Mouse (Mus musculus): ENCODE measurements around the gene Elof1.

Gene Elof1

DNA sequence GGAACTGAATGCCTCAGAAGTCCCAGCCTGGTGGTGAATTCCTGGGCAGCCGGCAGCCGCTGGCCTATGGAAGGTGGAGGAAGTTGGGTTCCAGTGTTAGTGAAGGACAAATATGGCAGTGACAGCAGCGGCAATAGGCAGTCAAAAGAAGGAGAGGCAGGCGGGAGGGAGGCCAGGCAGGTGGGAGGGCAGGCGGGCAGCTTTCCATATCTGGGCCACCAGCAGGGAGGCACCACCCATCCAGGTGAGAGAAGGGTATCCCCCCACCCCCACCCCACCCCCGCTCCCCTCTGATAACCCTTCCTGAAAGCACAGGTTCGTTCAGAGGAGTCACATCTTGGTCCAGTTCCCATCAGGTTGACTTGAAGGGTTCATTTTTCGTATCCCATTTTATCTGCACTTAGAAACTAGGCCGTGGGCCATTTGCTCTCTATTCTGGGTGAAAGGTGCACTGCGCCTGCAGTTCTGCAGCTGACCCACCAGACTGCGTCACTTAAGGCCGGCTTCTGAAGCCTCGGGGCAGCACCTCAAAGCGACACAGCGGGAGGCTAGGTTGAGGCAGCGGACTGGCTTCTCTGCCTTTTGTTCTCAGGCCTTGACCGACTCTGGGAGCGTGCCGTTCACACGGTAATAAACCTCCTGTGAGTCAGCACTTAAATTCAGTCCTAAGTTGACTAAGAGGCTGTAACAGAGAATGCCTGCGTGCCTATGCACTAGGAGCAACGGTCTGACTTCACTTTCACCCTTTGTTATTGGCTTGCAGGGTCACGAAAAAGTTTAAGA lies 20.0 kb upstream of the Elof1 start:
- DNase-seq (ENCODE audit: low read depth, low spot score), result peak; percentile 81

DNA sequence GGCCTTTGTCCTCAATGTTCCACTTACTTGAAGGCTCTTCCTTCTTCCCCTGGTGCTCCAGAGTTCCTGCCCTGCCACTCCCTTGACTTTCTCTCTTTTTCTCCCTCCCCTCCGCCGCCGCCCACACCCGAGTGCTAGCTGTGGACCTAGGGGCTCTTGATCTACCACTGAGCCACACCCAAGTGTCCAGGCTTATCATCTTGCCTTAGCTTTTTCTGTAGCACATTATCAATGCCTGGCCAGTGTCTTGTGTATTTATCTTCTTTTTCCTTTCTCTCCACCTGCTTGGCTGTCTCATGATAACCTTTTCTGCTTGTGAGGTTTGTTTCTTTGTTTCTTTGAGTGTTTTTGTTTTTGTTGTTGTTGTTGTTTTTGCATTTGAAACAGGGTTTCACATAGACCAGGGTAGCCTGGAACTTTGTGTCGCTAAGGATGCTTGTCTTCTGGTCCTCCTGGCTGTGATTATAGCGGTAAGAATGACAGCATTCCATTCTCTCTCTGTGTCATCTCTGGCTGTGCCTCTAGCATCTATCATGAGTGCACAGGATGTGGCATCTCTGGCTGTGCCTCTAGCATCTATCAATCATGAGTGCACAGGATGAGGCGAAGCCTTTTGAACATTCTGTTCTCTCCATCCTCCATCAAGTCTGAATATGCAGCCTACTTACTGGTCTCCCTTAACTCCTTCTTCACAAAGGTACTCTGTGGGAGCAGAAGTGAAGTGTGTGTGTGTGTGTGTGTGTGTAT lies 18.8 kb upstream of the Elof1 start, which contains the start of gene Acp5:
Gene Acp5, minus strand, starts transcription at position 68 of the 747 bp plus-strand sequence.
- no peak for DNase-seq (ENCODE audit: low read depth, low spot score)

DNA sequence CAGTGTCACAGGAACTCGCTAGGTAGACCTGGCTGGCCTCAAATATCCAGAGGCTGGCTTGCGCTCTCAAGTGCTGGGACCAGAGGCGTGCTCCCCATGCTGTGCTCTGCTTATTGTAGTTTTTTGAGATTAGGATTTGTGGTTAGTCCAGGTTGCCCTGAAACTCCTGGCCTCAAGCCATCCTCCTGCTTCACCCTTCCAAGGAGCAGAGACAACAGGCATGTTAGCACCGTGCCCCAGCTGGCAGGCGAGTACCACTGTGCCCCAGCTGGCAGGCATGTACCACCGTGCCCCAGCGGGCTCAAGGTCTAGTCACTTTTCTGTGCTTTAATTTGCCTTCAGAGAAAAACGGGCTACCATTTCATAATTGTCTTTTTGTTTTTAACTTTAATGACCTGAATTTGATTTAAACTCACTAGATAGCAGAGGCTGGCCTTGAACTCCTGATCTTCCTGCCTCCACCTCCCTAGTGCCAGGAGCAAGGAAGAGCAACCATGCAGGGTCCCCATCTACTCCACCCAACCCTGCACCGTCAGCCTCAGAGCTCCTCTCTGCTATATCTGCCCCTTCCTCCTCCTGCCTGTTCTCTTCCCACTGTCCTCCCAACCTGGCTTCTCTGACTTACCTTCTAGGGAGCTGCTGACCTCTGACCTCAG lies 18.1 kb upstream of the Elof1 start:
- no peak for DNase-seq (ENCODE audit: low read depth, low spot score)

DNA sequence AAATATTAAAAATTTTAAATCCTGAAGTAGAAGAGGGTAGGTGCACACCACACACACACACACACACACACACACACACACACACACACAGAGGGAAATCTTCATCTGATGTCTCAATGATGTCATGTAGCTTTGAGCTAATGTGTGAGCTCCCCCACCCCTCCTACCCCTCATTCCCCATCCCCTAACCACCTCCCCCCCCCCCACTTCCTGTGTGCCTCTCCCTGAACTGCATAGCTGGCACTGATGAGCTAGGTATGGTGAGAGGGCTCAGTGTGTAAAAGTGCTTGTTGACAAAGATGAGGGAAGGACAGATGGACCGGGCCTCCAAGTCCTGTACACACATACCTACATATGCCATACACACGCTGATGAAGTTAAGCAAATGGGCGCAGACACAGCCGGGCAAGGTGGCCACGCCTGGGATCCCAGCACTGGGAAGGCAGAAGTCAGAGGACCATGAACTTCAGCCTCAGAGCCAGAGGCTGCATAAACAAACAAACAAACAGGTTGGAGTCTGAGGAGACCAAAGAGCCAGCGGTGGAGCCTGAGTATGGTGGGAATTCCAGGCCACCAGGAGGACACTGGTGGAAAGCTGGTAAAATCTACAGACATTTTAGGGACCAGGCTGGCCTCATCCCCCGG lies 17.4 kb upstream of the Elof1 start:
- no peak for DNase-seq (ENCODE audit: low read depth, low spot score)

DNA sequence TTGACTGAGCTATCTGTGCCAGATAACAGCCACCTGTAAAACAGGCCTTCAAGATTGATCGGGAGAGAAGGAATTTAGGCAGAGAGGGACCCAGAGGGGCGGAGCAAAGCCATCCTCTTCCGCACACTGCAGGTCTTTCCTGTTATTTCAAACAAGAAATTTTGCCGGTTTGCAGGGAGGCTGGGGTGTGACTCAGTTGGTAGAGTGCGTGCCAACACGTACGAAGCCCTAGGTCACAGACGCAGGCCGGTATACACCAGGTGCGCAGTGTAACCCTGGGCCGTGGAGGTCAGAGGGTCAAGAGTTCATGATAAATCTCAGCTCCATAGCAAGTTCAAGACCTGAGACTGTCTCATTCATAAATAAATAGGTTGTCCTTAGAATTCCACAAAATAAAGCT lies 15.2 kb upstream of the Elof1 start:
- DNase-seq (ENCODE audit: low read depth, low spot score), result no peak

DNA sequence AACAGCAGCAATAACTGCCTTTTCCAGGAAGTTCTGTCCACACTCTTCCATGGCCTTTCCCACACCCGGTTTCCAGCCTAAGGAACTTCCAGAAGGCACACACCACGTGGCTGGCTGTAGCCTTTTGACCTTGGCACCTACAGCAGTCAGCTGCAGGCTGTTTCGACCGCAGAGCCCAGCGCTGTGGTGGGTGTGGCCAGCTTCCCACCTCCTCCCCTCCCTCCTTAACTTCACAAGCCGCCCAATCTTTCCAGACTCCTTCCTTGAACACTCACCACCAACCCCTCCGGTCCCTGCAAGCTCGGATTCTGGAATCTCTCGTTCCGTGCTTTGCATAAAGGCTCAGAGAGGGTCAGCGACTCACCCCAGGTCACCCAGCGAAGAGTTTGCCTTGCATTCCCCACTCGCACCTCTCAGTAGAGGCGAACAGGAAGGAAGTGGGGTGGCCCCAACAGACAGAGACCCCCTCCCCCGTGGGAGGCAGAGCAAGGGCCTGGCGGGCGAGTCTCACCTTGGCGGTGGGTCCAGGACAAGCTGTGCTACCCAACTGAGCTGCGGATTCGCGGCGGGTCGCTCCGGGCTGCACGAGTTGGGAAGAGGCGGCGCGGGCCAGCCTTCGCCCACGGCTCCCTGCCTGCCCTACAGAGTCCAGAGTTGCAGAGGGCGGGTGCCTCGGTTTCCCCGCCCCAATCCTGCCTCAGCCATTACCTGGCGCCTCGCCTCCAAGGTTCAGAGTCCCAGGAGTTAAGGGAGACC lies 14.4 kb upstream of the Elof1 start:
- DNase-seq (ENCODE audit: low read depth, low spot score), result no peak

DNA sequence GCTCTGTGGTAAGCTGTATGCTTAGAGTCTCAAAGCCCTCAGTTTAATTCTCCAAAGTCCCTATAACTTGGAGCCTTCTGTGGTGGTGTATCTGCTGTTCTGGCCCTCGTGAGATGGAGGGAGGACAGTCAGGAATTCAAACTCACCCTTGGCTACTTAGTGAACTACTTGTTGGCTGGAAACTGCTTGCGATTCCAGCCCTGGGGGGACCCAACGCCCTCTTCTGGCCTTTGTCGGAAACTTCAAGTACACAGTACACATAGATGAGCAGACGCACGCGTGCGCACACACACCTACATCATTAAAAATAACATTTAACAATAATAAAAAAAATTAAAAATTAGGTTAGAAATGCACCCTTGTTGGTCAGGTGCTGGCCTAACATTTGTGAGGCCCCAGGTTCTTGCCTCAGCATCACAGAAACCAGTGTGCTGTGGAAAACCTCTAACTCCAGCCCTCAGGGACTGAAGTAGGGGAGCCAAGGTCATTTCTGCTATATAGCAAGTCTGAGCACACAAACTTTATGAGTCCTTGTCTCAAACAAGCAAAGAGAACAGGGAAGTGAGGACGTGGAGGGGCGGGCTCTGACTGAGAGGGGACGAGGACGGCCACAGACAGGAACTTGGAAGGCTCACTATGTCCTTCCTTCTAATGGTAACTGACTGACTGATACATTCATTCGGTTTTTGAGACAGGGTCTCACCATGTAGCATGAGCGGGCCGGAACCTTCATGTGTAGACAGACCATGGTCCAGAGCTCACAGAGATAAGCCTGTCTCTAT lies 8.5 kb upstream of the Elof1 start:
- no peak for DNase-seq (ENCODE audit: low read depth, low spot score)

DNA sequence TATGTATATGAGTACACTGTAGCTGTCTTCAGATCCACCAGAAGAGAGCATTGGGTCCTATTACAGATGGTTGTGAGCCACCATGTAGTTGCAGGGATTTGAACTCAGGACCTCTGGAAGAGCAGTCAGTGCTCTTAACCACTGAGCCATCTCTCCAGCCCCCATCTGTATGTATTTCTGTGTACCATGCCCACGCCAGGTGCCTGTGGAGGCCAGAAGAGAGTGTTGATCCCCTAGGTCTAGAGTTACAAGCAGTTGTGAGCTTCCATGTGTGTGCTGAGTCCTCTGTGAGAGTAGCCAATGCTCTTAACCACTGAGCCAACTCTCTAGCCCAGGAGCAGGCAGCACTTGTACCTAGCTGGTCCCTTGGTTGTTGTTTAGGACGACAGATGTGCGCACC lies 7.2 kb upstream of the Elof1 start:
- no peak for DNase-seq (ENCODE audit: low read depth, low spot score)

DNA sequence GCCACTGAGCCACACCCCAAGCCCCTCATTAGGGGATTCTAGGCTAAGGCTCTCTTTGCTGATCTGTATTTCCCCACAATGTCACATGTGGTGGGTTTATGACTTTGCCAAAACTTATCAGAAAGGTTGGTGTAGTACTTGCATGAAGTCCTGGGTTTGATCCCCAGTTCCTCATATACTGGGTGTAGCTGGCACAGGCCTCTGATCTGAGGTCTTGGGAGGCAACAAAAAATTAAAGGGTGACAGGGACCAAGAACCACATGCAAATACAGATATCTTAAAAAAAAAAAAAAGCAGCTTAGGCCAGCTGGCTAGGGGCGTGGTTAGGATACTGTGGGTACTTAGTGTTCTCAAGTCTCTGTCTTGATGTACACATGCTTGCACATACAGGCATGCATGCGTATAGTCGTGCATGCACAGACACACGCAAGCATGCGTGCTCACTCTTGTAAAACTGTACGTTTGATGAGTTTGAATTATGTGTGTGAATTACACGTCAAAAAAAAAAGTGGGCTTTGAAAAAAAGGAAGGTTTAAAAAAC lies 6.2 kb upstream of the Elof1 start:
- no peak for DNase-seq (ENCODE audit: low read depth, low spot score)

DNA sequence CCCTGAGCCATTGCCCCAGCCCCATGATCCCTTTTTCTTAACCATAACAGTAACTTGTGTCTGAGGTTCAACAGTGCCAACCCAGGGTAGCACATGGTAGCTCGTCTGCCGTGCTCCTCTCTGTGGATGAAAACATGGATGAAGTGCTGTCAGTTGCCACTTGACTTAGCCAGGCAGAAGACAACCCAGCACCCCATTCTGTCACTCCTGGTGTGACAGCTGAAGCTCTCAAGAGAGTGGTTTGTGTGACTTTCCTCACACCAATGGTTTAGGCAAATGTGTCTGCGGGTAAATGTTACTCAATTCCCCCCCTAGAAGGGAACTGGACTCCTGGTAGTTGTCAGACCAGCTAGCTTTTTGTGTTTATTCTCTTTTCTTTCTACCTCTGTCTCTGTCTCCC lies 5.0 kb upstream of the Elof1 start:
- no peak for DNase-seq (ENCODE audit: low read depth, low spot score)

DNA sequence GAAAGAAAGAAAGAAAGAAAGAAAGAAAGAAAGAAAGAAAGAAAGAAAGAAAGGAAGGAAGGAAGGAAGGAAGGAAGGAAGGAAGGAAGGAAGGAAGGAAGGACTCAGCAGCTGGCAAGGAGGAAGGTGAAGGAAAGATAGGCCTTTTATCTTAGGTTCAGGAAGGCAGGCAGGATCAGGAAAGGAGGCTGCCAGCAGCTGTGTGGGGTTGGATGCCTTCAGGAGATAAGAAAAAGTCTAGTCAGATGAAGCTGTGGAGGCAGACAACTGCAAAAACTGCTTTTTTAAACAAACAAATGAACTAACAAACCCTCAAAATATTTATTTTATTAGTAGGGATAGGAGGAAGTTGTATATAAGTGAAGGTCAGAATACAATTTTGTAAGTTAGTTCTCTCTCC lies 4.6 kb upstream of the Elof1 start:
- no peak for DNase-seq (ENCODE audit: low read depth, low spot score)

DNA sequence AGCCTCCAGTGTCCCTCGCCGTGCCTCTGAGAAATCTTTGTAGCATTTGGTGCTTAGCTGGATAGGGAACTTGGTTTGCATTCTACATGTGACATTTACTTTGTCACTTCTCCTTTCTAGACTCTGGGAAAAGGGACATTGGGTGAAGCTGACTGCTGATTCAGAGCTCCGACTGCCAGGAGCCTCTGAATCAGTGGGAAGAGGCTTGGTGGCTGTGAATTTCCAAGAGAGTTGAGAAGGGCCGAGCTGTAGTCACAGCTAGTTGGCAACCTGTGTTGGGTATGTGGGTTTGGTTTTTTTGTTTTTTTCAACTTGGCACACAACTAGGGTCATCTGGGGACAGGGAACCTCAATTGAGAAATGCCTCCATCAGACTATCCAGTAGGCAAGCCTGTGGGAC lies 2.6 kb upstream of the Elof1 start:
- no peak for DNase-seq (ENCODE audit: low read depth, low spot score)

DNA sequence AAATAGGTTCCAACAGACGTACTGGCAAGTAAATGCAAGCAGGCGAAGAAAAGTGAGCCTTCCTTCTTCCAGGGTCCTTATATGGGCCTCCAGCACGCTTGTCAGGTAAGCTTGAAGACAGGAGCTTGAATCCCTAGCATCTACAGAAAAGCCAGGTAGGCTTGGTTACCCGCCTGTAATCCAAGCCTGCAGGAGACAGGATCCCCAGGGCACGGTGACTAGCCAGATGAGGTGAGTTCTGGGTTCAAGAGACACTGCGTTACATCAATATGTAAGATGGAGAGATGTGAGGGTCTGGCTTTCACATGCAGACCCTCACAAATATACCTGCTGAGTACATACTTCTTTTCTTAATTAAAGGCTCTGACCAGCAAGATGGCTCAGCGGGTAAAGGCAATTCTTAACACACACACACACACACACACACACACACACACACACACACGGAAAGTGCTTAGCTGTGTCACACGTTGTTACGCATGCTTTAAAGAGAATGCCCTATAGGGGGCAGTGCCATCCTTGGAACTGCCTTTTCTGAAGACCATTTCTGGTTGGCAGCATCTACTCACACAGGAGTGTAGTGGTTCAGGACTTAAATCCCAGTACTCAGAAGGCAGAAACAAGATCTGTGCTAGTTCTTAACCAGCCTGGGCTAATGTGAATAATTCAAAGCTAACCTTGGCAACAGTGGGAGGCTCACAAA lies 933 bp upstream of the Elof1 start:
- DNase-seq (ENCODE audit: low read depth, low spot score), result no peak

DNA sequence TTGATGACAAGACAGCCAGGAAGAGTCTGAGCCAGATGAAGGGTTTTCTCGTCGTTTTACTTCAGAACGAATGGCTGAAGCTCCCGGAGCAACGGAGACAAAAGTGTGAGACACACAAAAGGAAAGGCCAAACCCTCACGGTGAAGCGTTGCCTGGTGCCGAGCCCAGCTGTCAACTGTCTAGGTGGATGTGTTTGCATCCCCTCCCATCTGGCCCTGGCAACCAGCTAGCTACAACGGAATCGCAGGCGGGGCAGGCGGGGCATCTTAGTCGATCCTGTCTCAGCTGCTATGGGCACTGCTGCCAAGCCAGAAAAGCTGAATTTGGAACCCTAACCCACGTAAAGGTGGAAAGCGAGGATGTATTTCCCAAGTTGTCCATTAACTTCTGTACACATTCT lies 886 bp downstream of the Elof1 start:
- DNase-seq (ENCODE audit: low read depth, low spot score), result no peak

DNA sequence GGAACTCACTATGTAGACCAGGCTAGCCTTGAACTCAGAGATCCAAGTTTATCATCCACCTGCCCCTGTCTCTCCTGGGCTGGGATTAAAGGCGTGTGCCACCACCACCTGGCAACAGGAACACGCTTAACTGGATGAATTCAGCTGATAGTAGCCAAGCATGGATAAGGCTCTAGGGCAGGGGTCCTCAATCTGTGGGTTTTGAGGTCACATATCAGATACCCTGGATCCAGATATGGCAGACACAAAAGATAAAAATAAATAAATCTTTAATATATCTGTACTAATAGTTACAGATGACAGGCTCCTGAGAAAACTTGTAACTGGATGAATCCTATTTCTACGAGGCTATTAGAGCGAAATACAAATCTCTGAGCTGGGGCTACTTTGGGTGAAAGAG lies 1.3 kb downstream of the Elof1 start:
- no peak for DNase-seq (ENCODE audit: low read depth, low spot score)

DNA sequence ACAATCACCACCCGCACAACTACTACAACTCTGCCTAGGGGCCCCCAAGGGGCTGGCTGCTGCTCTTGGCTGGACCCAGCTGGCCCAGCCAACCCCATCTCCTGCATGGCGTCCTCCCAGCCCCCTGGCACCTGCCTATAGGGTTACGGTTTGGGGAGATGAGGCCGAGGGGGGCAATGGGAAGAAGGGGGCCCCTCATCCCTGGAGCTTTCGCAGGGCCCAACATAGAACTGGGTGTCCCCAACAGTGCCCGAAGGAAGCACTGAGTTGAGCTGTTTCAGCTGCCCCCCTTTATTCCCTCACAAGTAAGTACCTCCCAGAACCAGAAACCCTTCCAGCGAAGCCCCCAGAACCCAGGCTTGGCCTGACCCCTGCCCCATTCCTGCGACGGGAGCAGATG lies 8.8 kb downstream of the Elof1 start:
- DNase-seq (ENCODE audit: low read depth, low spot score), result no peak

DNA sequence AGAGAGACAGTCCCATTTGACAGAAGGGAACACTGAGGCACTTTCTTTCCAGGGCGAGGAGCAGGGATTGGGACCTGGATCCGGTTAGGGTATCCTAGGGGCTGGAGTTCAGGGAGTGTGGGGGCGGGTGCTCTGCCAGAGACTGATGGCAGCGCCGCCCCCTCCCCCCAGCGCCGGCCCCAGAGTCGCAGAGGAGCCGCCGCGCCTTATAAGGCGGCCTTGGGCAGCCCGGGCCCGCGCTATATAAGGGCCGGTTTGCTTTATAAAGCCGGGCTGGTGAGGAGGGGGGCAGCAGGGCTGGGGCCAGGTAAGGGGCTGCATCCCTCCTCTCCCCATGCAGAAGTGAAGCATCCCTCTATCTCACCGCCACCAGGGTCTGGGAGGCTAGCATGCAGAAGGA lies 17.1 kb downstream of the Elof1 start:
- no peak for DNase-seq (ENCODE audit: low read depth, low spot score)

DNA sequence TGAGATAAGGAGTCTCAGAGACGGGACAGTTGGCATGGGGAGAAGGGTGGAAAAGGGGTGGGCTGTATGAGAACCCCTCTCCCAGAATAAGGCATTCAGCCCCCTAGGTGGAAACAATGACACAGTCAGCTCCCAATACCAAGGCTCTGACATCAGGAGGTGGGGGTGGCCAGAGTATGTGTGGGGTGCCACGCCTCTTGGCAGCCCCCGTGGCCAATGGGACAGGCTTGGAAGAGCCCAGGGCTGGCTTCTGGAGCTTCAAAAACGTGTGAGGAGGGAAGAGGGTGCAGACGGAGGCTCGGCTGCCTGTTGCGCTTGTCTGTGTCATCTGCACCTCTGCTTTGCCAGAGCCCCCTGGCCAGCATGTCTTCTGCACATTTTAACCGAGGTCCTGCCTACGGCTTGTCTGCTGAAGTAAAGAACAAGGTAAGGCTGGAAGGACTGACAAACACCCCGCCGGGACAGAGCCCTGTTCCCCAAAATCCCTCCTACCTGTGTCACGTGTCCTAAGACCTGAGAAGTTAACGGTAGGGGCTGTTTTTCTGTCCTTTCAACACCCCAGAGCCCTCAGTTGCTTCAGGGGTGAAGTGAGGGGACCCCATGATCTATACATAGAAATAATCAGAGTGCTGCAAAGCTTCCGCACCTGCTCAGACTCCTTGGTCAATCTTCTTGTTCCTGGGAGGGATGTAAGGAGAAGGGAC lies 17.8 kb downstream of the Elof1 start, which contains the start of gene Cnn1:
Gene Cnn1, plus strand, starts transcription at position 224 of the 704 bp plus-strand sequence.
- no peak for DNase-seq (ENCODE audit: low read depth, low spot score)

DNA sequence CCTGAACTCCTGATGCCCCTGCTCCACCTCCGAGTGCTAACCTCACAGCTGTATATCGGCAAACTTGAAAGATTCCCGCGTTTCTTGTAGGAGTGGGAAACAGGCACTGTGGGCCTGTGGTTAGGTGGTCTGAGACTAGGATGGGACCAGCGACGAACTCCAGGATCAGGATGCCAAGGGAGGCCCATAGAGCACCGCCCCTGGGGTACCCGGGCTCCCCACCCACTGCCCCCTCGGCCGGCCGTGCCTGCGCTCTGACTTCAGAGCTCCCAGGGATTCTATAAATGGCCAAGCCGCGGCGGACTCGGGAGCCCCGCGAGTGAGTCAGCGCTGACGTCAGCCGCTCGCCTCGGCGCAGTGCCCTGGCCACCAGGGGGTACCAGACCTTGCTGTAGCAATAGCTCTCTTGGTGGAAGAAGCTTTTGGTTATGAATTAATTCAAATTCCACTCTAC lies 21.1 kb downstream of the Elof1 start:
- peak; percentile 42 for DNase-seq (ENCODE audit: low read depth, low spot score)
